In the genomic region with DNA sequence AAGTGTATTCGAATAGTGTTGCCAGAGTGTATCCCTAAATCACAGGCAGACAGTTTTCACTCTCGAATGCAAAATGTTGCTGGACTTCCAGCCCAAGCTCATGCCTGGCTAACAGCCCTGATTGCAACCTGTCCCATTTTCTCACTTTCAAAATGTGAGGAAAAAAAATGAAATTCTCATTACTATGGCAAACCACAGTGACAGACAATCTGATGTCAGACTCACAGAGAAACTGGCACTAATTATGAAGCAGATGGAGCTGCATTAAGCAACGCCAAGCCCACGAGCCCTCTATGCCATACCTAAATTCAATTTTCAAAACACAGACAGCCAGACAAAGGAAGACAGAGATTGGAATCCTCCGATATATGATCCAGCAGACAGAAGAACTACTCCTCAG, we compare ENCODE assay signal across 13 mouse cellular contexts.
DNase-seq lines count a peak whose midpoint lies in the region; ATAC-seq and TF ChIP-seq lines count a peak whose summit lies in the region.
"Had no signal": no experiment of that assay in that cellular context is flagged by ENCODE, and none has a peak within 500 bp of the region (broad histone marks: within the 10 kb centered on the region; RNA-seq: fewer than 3 reads in every experiment).

No protein-coding gene starts in this region.

- H3K4me2 ChIP-seq in forebrain, embryonic 12.5 days = no peak overlapping the region
- H3K4me2 ChIP-seq in forebrain, embryonic 11.5 days (ENCODE audit: low read depth, low read length, severe bottlenecking) = no peak overlapping the region
- H3K4me2 ChIP-seq in midbrain, postnatal 0 days (ENCODE audit: low read depth, low read length, poor library complexity, severe bottlenecking) = no peak overlapping the region
- H3K4me2 ChIP-seq in forebrain, postnatal 0 days (ENCODE audit: low read depth) = peak overlapping the region; percentile 0; the same call in 1 of the 2 replicates
- H3K4me2 ChIP-seq: limb, embryonic 13.5 days had no signal

- no peak overlapping the region for H3K4me3 ChIP-seq in forebrain, embryonic 12.5 days (replicated peaks)
- no peak overlapping the region for H3K4me3 ChIP-seq in forebrain, embryonic 11.5 days (ENCODE audit: low read depth, low read length)
- no peak overlapping the region for H3K4me3 ChIP-seq in midbrain, postnatal 0 days (ENCODE audit: low read depth, low read length)
- H3K4me3 ChIP-seq in midbrain, embryonic 10.5 days = no peak overlapping the region
- no peak overlapping the region for H3K4me3 ChIP-seq in forebrain, postnatal 0 days (ENCODE audit: low read depth, low read length)
- H3K4me3 ChIP-seq in heart, embryonic 10.5 days = no peak overlapping the region
- H3K4me3 ChIP-seq: limb, embryonic 13.5 days; megakaryocyte, embryonic 14.5 days had no signal

- WGBS in forebrain, embryonic 12.5 days = 72% methylated on average over 5 of the region's 5 CpGs
- 80% methylated on average over 5 of the region's 5 CpGs for WGBS in forebrain, embryonic 11.5 days
- 68% methylated on average over 5 of the region's 5 CpGs for whole genome bisulfite sequencing in midbrain, postnatal 0 days
- 89% methylated on average over 5 of the region's 5 CpGs for WGBS in midbrain, embryonic 10.5 days
- 35% methylated on average over 5 of the region's 5 CpGs for WGBS in forebrain, postnatal 0 days
- 83% methylated on average over 5 of the region's 5 CpGs for WGBS in heart, embryonic 10.5 days

- no peak for TF ChIP-seq CTCF in midbrain, postnatal 0 days (IDR thresholded peaks at IDR 0.05)
- no peak for TF ChIP-seq CTCF in forebrain, postnatal 0 days (IDR thresholded peaks at IDR 0.05; ENCODE audit: low read depth)

- peaks cover 9% of the 10 kb centered on the region for H3K4me1 ChIP-seq in forebrain, embryonic 12.5 days
- H3K4me1 ChIP-seq in forebrain, embryonic 11.5 days (replicated peaks; ENCODE audit: control insufficient read depth, insufficient read depth, low read length) = no peaks in the 10 kb centered on the region
- no peaks in the 10 kb centered on the region for H3K4me1 ChIP-seq in midbrain, postnatal 0 days (ENCODE audit: insufficient read depth, low read length)
- peaks cover 7% of the 10 kb centered on the region for H3K4me1 ChIP-seq in midbrain, embryonic 10.5 days
- peaks cover 9% of the 10 kb centered on the region; the same call in 1 of the 2 replicates for H3K4me1 ChIP-seq in forebrain, postnatal 0 days (ENCODE audit: insufficient read depth)
- peaks cover 11% of the 10 kb centered on the region for H3K4me1 ChIP-seq in heart, embryonic 10.5 days
- H3K4me1 ChIP-seq: limb, embryonic 13.5 days had no signal

- H3K9me3 ChIP-seq in forebrain, embryonic 12.5 days = no peaks in the 10 kb centered on the region
- H3K9me3 ChIP-seq in forebrain, embryonic 11.5 days (ENCODE audit: control insufficient read depth, low read length) = no peaks in the 10 kb centered on the region
- H3K9me3 ChIP-seq in midbrain, postnatal 0 days (ENCODE audit: low read length) = no peaks in the 10 kb centered on the region
- H3K9me3 ChIP-seq in midbrain, embryonic 10.5 days (replicated peaks) = no peaks in the 10 kb centered on the region
- H3K9me3 ChIP-seq in forebrain, postnatal 0 days (ENCODE audit: low read length) = no peaks in the 10 kb centered on the region
- no peaks in the 10 kb centered on the region for H3K9me3 ChIP-seq in heart, embryonic 10.5 days
- H3K9me3 ChIP-seq: limb, embryonic 13.5 days; megakaryocyte, embryonic 14.5 days had no signal

- H3K9ac ChIP-seq in forebrain, embryonic 12.5 days = no peak overlapping the region
- H3K9ac ChIP-seq in forebrain, embryonic 11.5 days (ENCODE audit: low read length) = no peak overlapping the region
- H3K9ac ChIP-seq in midbrain, postnatal 0 days (replicated peaks; ENCODE audit: low read length, poor library complexity, severe bottlenecking) = no peak overlapping the region
- no peak overlapping the region for H3K9ac ChIP-seq in forebrain, postnatal 0 days
- H3K9ac ChIP-seq: limb, embryonic 13.5 days had no signal

- no peaks in the 10 kb centered on the region for H3K36me3 ChIP-seq in forebrain, embryonic 12.5 days (replicated peaks)
- no peaks in the 10 kb centered on the region for H3K36me3 ChIP-seq in forebrain, embryonic 11.5 days (ENCODE audit: control insufficient read depth, insufficient read depth, low read length)
- H3K36me3 ChIP-seq in midbrain, postnatal 0 days (ENCODE audit: insufficient read depth, low read length) = no peaks in the 10 kb centered on the region
- H3K36me3 ChIP-seq in midbrain, embryonic 10.5 days = no peaks in the 10 kb centered on the region
- H3K36me3 ChIP-seq in forebrain, postnatal 0 days (ENCODE audit: insufficient read depth) = no peaks in the 10 kb centered on the region
- H3K36me3 ChIP-seq in heart, embryonic 10.5 days = no peaks in the 10 kb centered on the region
- H3K36me3 ChIP-seq: limb, embryonic 13.5 days had no signal

- peak; percentile 9; the same call in 1 of the 2 replicates for ATAC-seq in forebrain, embryonic 12.5 days (ENCODE audit: low FRiP score)
- no peak for ATAC-seq in forebrain, embryonic 11.5 days (replicated peaks; ENCODE audit: low FRiP score)
- no peak for ATAC-seq in midbrain, postnatal 0 days (ENCODE audit: low FRiP score)
- peak; percentile 71 for ATAC-seq in forebrain, postnatal 0 days
- ATAC-seq in inflammation-experienced regulatory T-cells, adult 6 months = no peak

- no peak for DNase-seq in forebrain, embryonic 11.5 days (ENCODE audit: low spot score)
- peak; percentile 59 for DNase-seq in midbrain, postnatal 0 days (ENCODE audit: low spot score)
- DNase-seq in midbrain, embryonic 10.5 days (ENCODE audit: low spot score) = no peak
- peak; percentile 79 for DNase-seq in forebrain, postnatal 0 days
- no peak for DNase-seq in heart, embryonic 10.5 days (ENCODE audit: low spot score)
- no peak for DNase-seq in MN1 (ENCODE audit: low spot score)
- DNase-seq: embryo, embryonic 11 days; lung, adult 2 months; thymus, adult 18-20 months had no signal

- H3K27ac ChIP-seq in forebrain, embryonic 12.5 days = peak overlapping the region; percentile 53; the same call in 1 of the 2 replicates
- no peak overlapping the region for H3K27ac ChIP-seq in forebrain, embryonic 11.5 days (ENCODE audit: low read depth, low read length)
- H3K27ac ChIP-seq in midbrain, postnatal 0 days (ENCODE audit: low read depth, low read length) = no peak overlapping the region
- H3K27ac ChIP-seq in midbrain, embryonic 10.5 days (replicated peaks) = no peak overlapping the region
- peak overlapping the region; percentile 41; the same call in 1 of the 2 replicates for H3K27ac ChIP-seq in forebrain, postnatal 0 days (ENCODE audit: low read depth, low read length)
- no peak overlapping the region for H3K27ac ChIP-seq in heart, embryonic 10.5 days
- H3K27ac ChIP-seq: limb, embryonic 13.5 days had no signal

- H3K27me3 ChIP-seq in forebrain, embryonic 12.5 days = no peaks in the 10 kb centered on the region
- H3K27me3 ChIP-seq in forebrain, embryonic 11.5 days (ENCODE audit: control insufficient read depth, insufficient read depth, low read length) = no peaks in the 10 kb centered on the region
- no peaks in the 10 kb centered on the region for H3K27me3 ChIP-seq in midbrain, postnatal 0 days (ENCODE audit: insufficient read depth, low read length)
- no peaks in the 10 kb centered on the region for H3K27me3 ChIP-seq in midbrain, embryonic 10.5 days (ENCODE audit: low read depth, poor library complexity, severe bottlenecking)
- H3K27me3 ChIP-seq in forebrain, postnatal 0 days (ENCODE audit: insufficient read depth, low read length) = no peaks in the 10 kb centered on the region
- no peaks in the 10 kb centered on the region for H3K27me3 ChIP-seq in heart, embryonic 10.5 days (ENCODE audit: insufficient read depth, poor library complexity, severe bottlenecking)
- H3K27me3 ChIP-seq: limb, embryonic 13.5 days; megakaryocyte, embryonic 14.5 days had no signal

Comparison
In these comparisons a context has a peak if more than half of its experiments do, and no peak if none do; other contexts are left out.
1. ATAC-seq: peak in forebrain, embryonic 12.5 days (single experiment) and forebrain, postnatal 0 days (single experiment); none in forebrain, embryonic 11.5 days (single experiment), midbrain, postnatal 0 days (single experiment) and inflammation-experienced regulatory T-cells, adult 6 months (single experiment).
2. H3K27ac ChIP-seq: peak in forebrain, embryonic 12.5 days (single experiment) and forebrain, postnatal 0 days (single experiment); none in forebrain, embryonic 11.5 days (single experiment), midbrain, postnatal 0 days (single experiment), midbrain, embryonic 10.5 days (single experiment) and heart, embryonic 10.5 days (single experiment).
3. DNase-seq: peak in midbrain, postnatal 0 days (single experiment) and forebrain, postnatal 0 days (single experiment); none in forebrain, embryonic 11.5 days (single experiment), midbrain, embryonic 10.5 days (single experiment), heart, embryonic 10.5 days (single experiment) and MN1 (single experiment).